8 mouse cellular contexts compared by ENCODE assay signal in genomic region chr14:30551509-30551908, GRCm38 (mm10). TPM values are rescaled to one million over a fixed set of nuclear protein-coding genes. Genes with fewer than 3 reads are reported as not detected.
DNase-seq lines count a peak whose midpoint lies in the region; ATAC-seq and TF ChIP-seq lines count a peak whose summit lies in the region.

No protein-coding gene starts in this region.

- no peak overlapping the region for H3K27ac ChIP-seq in hindbrain, embryonic 16.5 days (ENCODE audit: low read depth, low read length)
- no peak overlapping the region for H3K27ac ChIP-seq in midbrain, embryonic 11.5 days (ENCODE audit: low read depth, low read length)

- no peaks in the 10 kb centered on the region for H3K9me3 ChIP-seq in hindbrain, embryonic 16.5 days (ENCODE audit: control insufficient read depth, low read length)
- no peaks in the 10 kb centered on the region for H3K9me3 ChIP-seq in midbrain, embryonic 11.5 days (ENCODE audit: control insufficient read depth, low read length)

- no peak overlapping the region for H3K9ac ChIP-seq in hindbrain, embryonic 16.5 days (ENCODE audit: low read depth, low read length)
- H3K9ac ChIP-seq in midbrain, embryonic 11.5 days (ENCODE audit: low read length), result no peak overlapping the region

- peak overlapping the region; percentile 89 for H3K4me3 ChIP-seq in hindbrain, embryonic 16.5 days (ENCODE audit: low read length)
- no peak overlapping the region for H3K4me3 ChIP-seq in midbrain, embryonic 11.5 days (ENCODE audit: low read depth, low read length)

- H3K27me3 ChIP-seq in hindbrain, embryonic 16.5 days (replicated peaks; ENCODE audit: control insufficient read depth, insufficient read depth, low read length), result no peaks in the 10 kb centered on the region
- no peaks in the 10 kb centered on the region for H3K27me3 ChIP-seq in midbrain, embryonic 11.5 days (ENCODE audit: control insufficient read depth, insufficient read depth, low read length)

- peaks cover 35% of the 10 kb centered on the region for H3K4me1 ChIP-seq in hindbrain, embryonic 16.5 days (ENCODE audit: control insufficient read depth, insufficient read depth, low read depth, low read length)
- H3K4me1 ChIP-seq in midbrain, embryonic 11.5 days (ENCODE audit: control insufficient read depth, insufficient read depth, low read length), result peaks cover 26% of the 10 kb centered on the region

- ATAC-seq in hindbrain, embryonic 16.5 days, result no peak
- ATAC-seq in midbrain, embryonic 11.5 days (ENCODE audit: low FRiP score), result no peak

- no peaks in the 10 kb centered on the region for H3K36me3 ChIP-seq in hindbrain, embryonic 16.5 days (ENCODE audit: control insufficient read depth, insufficient read depth, low read length)
- peaks cover 8% of the 10 kb centered on the region; the same call in 1 of the 2 replicates for H3K36me3 ChIP-seq in midbrain, embryonic 11.5 days (ENCODE audit: control insufficient read depth, insufficient read depth, low read length)

- DNase-seq in cerebellum, postnatal 14 days, result peak; percentile 27 to 44
- DNase-seq in cerebellum, adult 9-10 months, result no peak
- peak; percentile 36 for DNase-seq in brain, embryonic 14.5 days (ENCODE audit: low read depth)
- no peak for DNase-seq in midbrain, embryonic 11.5 days (ENCODE audit: low spot score, missing footprints)
- DNase-seq in embryo, embryonic 9.5 days (ENCODE audit: extremely low spot score), result no peak
- no peak for DNase-seq in embryo, embryonic 10 days (ENCODE audit: low spot score)
- DNase-seq in kidney, adult 9 months, result no peak

- TF ChIP-seq POLR2A in brain, embryonic 14.5 days (IDR thresholded peaks at IDR 0.05; ENCODE audit: borderline replicate concordance, extremely low read depth, insufficient read depth, insufficient read length, poor library complexity, severe bottlenecking), result no peak

- no peak for TF ChIP-seq CTCF in brain, embryonic 14.5 days (IDR thresholded peaks at IDR 0.05; ENCODE audit: borderline replicate concordance, extremely low read depth, insufficient read depth, insufficient read length)

- WGBS in hindbrain, embryonic 16.5 days, result 57% methylated on average over 5 of the region's 5 CpGs
- 90% methylated on average over 5 of the region's 5 CpGs for WGBS in midbrain, embryonic 11.5 days

- H3K4me2 ChIP-seq in hindbrain, embryonic 16.5 days (ENCODE audit: low read length), result peak overlapping the region; percentile 92
- H3K4me2 ChIP-seq in midbrain, embryonic 11.5 days, result peak overlapping the region; percentile 88; the same call in 1 of the 2 replicates

RNA-seq across cellular contexts. Expression of gene Tkt, which starts 3.4 kb away (rescaled TPM):
- polyA plus RNA-seq in brain, embryonic 14.5 days (2012; rRNA removed), result 224 and 241 TPM in 2 replicates
- 301 and 314 TPM in 2 replicates for polyA plus RNA-seq in hindbrain, embryonic 16.5 days (2015; fragmentation: Nextera tagmentation; extraction: Ambion mirVana)
- 135 and 154 TPM in 2 replicates for polyA plus RNA-seq in midbrain, embryonic 11.5 days (2014; fragmentation: Nextera tagmentation; extraction: Ambion mirVana)

Comparison
In these comparisons a context has a peak if more than half of its experiments do, and no peak if none do; other contexts are left out.
1. DNase-seq: peak in cerebellum, postnatal 14 days (2 of 2) and brain, embryonic 14.5 days (single experiment); none in cerebellum, adult 9-10 months (single experiment), midbrain, embryonic 11.5 days (single experiment), embryo, embryonic 9.5 days (single experiment), embryo, embryonic 10 days (single experiment) and kidney, adult 9 months (single experiment).